Mouse (Mus musculus): ENCODE results near the gene Clec14a.

GRCm38 (mm10) chr12:58305567-58305966, 36.5 kb upstream of the Clec14a start:
- TF ChIP-seq CTCF (conservative IDR thresholded peaks at IDR 0.05; ENCODE audit: insufficient read depth, insufficient read length, low read depth, low read length) (no peak), POLR2A (IDR thresholded peaks at IDR 0.05; ENCODE audit: low read depth, low read length) (no peak)
